ENCODE assay signal across 25 mouse cellular contexts in the genomic region with DNA sequence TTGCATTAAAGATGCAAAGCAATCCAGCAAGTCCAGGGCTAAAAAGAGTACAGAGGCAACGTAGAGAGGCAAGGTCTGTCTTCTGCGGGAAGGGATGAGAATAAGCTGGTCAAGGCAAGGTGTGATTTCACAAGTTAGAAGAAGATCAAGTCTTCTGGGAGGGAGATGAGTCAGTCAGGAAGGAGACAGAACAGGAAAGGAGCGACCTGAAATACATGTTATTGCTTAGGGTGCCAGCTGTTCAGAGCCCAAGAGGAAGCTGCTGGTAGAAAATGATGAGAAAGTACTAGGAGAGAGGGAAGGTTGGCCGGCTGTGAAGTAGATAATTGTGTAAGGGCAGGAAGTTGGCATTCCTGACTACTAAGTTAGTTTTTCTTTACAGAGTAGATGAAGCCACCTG.
"Had no signal": no experiment of that assay in that cellular context is flagged by ENCODE, and none has a peak within 500 bp of the region (broad histone marks: within the 10 kb centered on the region; RNA-seq: fewer than 3 reads in every experiment).

No protein-coding gene starts in this region.

- H3K9ac ChIP-seq: hindbrain, embryonic 12.5 days; hindbrain, embryonic 14.5 days; intestine, embryonic 15.5 days; limb, embryonic 12.5 days; liver, embryonic 13.5 days; liver, embryonic 15.5 days had no signal

- H3K4me3 ChIP-seq: gastrocnemius, adult 2 months; heart, adult 2 months; hindbrain, embryonic 10.5 days; hindbrain, embryonic 12.5 days; intestine, embryonic 15.5 days; limb, embryonic 10.5 days; limb, embryonic 12.5 days; liver, embryonic 13.5 days; liver, embryonic 15.5 days had no signal

- H3K4me2 ChIP-seq: heart, embryonic 11.5 days; hindbrain, embryonic 12.5 days; hindbrain, embryonic 14.5 days; intestine, embryonic 15.5 days; limb, embryonic 12.5 days; liver, embryonic 11.5 days; liver, embryonic 13.5 days; liver, embryonic 15.5 days had no signal

- H3K27me3 ChIP-seq: hindbrain, embryonic 12.5 days; intestine, embryonic 15.5 days; limb, embryonic 12.5 days; liver, embryonic 13.5 days; liver, embryonic 15.5 days had no signal

- H3K27ac ChIP-seq: gastrocnemius, adult 2 months; heart, adult 2 months; hindbrain, embryonic 10.5 days; hindbrain, embryonic 12.5 days; hindbrain, embryonic 14.5 days; intestine, embryonic 15.5 days; limb, embryonic 10.5 days; limb, embryonic 12.5 days; liver, embryonic 13.5 days; liver, embryonic 15.5 days had no signal

- H3K9me3 ChIP-seq: hindbrain, embryonic 10.5 days; hindbrain, embryonic 12.5 days; intestine, embryonic 15.5 days; limb, embryonic 10.5 days; limb, embryonic 12.5 days; liver, embryonic 13.5 days; liver, embryonic 15.5 days had no signal

- H3K4me1 ChIP-seq: hindbrain, embryonic 10.5 days; hindbrain, embryonic 12.5 days; intestine, embryonic 15.5 days; limb, embryonic 10.5 days; limb, embryonic 12.5 days; liver, embryonic 13.5 days; liver, embryonic 15.5 days had no signal

- H3K36me3 ChIP-seq: hindbrain, embryonic 10.5 days; hindbrain, embryonic 12.5 days; intestine, embryonic 15.5 days; limb, embryonic 10.5 days; limb, embryonic 12.5 days; liver, embryonic 13.5 days; liver, embryonic 15.5 days had no signal

- DNase-seq: gastrocnemius, adult 2 months; gastrocnemius, postnatal 10 days; gastrocnemius, postnatal 25 days; heart, adult 2 months; heart, postnatal 10 days; heart, postnatal 4 days; kidney, adult 18-20 months; kidney, adult 8-10 months; kidney, postnatal 10 days; kidney, postnatal 25 days; kidney, postnatal 4 days; liver; liver, embryonic 13.5 days had no signal

- ATAC-seq: hindbrain, embryonic 16.5 days; inflammation-experienced regulatory T-cells, adult 6 months; intestine, embryonic 15.5 days; intestine, postnatal 0 days had no signal
